Mouse (Mus musculus): Measurements from ENCODE around the gene Pde4d. TPM values are rescaled to one million over a fixed set of nuclear protein-coding genes. Genes with fewer than 3 reads are reported as not detected.
A peak's percentile ranks its signal among the peaks of the same experiment; 100 is the strongest.

The Pde4d gene
- polyA plus RNA-seq, 1 experiment from 2014 or later, result 13.0 TPM

- Histone ChIP-seq H3K36me3 (ENCODE audit: control insufficient read depth, insufficient read depth, low read length) (no peaks in the 10 kb centered on the region), H3K27me3 (ENCODE audit: control insufficient read depth, insufficient read depth, low read length) (no peaks in the 10 kb centered on the region), H3K4me2 (replicated peaks; ENCODE audit: low read depth) (no peak overlapping the region), H3K9me3 (ENCODE audit: control insufficient read depth, low read length) (no peaks in the 10 kb centered on the region), H3K4me1 (replicated peaks; ENCODE audit: control insufficient read depth, insufficient read depth) (no peaks in the 10 kb centered on the region), H3K4me3 (ENCODE audit: low read depth, low read length) (no peak overlapping the region), H3K27ac (replicated peaks) (no peak overlapping the region), H3K9ac (ENCODE audit: low read length) (no peak overlapping the region)
- TF ChIP-seq EP300 (optimal IDR thresholded peaks at IDR 0.05), result no peak
- TF ChIP-seq CTCF (IDR thresholded peaks at IDR 0.05; ENCODE audit: low read depth), result no peak
- WGBS, result 36% methylated on average over 4 of the region's 4 CpGs
- no peak for DNase-seq (ENCODE audit: low spot score)
- no peak for ATAC-seq (ENCODE audit: low FRiP score, low TSS enrichment)
These were observed 1352.5 kb downstream of the Pde4d start for GRCm38 (mm10) chr13:109802201-109802600.

DNA sequence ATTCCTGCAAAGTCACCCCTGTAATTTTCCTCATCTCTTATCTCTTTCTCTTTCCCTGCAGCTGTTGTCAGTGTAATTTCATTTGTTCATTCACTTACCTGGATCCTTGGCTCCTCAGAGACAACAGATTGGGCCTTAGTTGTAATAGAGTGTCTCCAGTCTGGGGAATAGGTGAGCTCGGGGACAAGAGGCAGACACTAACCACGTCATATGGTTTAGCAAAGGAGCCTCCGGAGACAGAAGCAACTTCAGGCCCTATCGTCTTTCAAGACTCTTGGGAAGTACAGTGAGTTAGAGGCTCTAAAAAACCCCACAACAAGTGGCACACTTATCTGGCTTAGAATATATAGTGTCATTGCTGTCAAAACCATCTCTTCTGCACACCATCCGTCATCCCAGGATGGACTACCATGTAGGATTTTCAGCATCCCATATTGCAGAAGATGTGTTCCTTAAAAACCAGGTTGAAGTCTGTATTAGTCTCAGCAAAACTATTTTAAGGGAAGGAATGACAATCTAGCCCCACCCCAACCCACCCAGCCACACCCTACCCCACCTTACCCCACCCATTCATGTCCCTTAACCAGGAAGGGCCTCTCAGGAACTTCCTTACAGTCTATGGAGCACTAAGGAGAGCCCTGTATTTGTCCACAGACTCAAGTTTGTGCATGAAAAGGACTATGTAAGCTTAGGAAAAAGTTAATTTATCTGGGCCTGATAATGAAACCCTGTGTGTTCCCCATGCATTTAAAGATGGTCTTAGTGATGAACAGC, 1356.6 kb downstream of the Pde4d start:
- H3K4me3 ChIP-seq (ENCODE audit: low read depth, low read length), result no peak overlapping the region
- no peaks in the 10 kb centered on the region for H3K36me3 ChIP-seq (ENCODE audit: control insufficient read depth, insufficient read depth, low read length)
- no peaks in the 10 kb centered on the region for H3K4me1 ChIP-seq (replicated peaks; ENCODE audit: control insufficient read depth, insufficient read depth)
- ATAC-seq (ENCODE audit: low FRiP score, low TSS enrichment), result no peak
- WGBS, result 88% methylated on average over 5 of the region's 5 CpGs
- H3K9ac ChIP-seq (ENCODE audit: low read length), result no peak overlapping the region
- TF ChIP-seq EP300 (optimal IDR thresholded peaks at IDR 0.05), result no peak
- TF ChIP-seq CTCF (IDR thresholded peaks at IDR 0.05; ENCODE audit: low read depth), result no peak
- DNase-seq (ENCODE audit: low spot score), result no peak
- H3K9me3 ChIP-seq (ENCODE audit: control insufficient read depth, low read length), result no peaks in the 10 kb centered on the region
- H3K27me3 ChIP-seq (ENCODE audit: control insufficient read depth, insufficient read depth, low read length), result no peaks in the 10 kb centered on the region
- no peak overlapping the region for H3K27ac ChIP-seq (replicated peaks)
- H3K4me2 ChIP-seq (replicated peaks; ENCODE audit: low read depth), result no peak overlapping the region

GRCm38 (mm10) chr13:109807036-109807435, 1357.3 kb downstream of the Pde4d start:
- 72% methylated on average over 2 of the region's 2 CpGs for WGBS
- Histone ChIP-seq H3K4me1 (replicated peaks; ENCODE audit: control insufficient read depth, insufficient read depth) (no peaks in the 10 kb centered on the region), H3K4me3 (ENCODE audit: low read depth, low read length) (no peak overlapping the region), H3K27me3 (ENCODE audit: control insufficient read depth, insufficient read depth, low read length) (no peaks in the 10 kb centered on the region), H3K27ac (replicated peaks) (no peak overlapping the region), H3K9ac (ENCODE audit: low read length) (no peak overlapping the region), H3K9me3 (ENCODE audit: control insufficient read depth, low read length) (no peaks in the 10 kb centered on the region), H3K4me2 (replicated peaks; ENCODE audit: low read depth) (no peak overlapping the region), H3K36me3 (ENCODE audit: control insufficient read depth, insufficient read depth, low read length) (no peaks in the 10 kb centered on the region)
- no peak for DNase-seq (ENCODE audit: low spot score)
- ATAC-seq (ENCODE audit: low FRiP score, low TSS enrichment), result no peak
- TF ChIP-seq EP300 (optimal IDR thresholded peaks at IDR 0.05) (no peak), CTCF (IDR thresholded peaks at IDR 0.05; ENCODE audit: low read depth) (no peak)

- Histone ChIP-seq H3K27ac (replicated peaks) (no peak overlapping the region), H3K4me3 (ENCODE audit: low read depth, low read length) (no peak overlapping the region)
These were observed 1357.7 kb downstream of the Pde4d start for GRCm38 (mm10) chr13:109807446-109807845.

DNA sequence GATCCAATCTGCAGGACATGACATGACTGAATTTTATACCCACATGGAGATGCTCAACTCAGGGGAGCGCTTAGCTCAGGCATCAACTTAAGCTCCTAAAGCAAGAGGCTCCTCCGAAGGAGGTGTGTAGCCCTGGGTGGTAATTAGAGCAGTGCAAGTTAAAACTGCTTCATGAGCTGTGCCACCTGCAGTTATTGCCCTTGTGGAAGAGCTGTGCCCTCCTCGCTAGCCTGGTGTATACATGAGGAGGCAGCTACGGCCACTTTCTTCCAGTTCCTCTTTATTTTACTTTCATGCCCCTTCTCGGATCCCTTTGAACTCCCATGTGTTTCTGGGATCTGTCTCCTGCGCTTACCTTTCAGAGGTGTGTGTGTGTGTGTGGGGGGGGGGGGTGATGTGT, 1358.3 kb downstream of the Pde4d start:
- H3K27ac ChIP-seq (replicated peaks), result no peak overlapping the region
- no peak for TF ChIP-seq CTCF (IDR thresholded peaks at IDR 0.05; ENCODE audit: low read depth)
- TF ChIP-seq EP300 (optimal IDR thresholded peaks at IDR 0.05), result no peak
- WGBS, result 61% methylated on average over 6 of the region's 6 CpGs

More at GRCm38 (mm10) chr13:109807446-109807845, 1357.7 kb downstream of the Pde4d start:
- DNase-seq (ENCODE audit: low spot score), result peak; percentile 39
- no peak for TF ChIP-seq CTCF (IDR thresholded peaks at IDR 0.05; ENCODE audit: low read depth)
- no peaks in the 10 kb centered on the region for H3K9me3 ChIP-seq (ENCODE audit: control insufficient read depth, low read length)
- 31% methylated on average over 3 of the region's 3 CpGs for WGBS
- H3K9ac ChIP-seq (ENCODE audit: low read length), result no peak overlapping the region
- H3K27me3 ChIP-seq (ENCODE audit: control insufficient read depth, insufficient read depth, low read length), result no peaks in the 10 kb centered on the region
- no peak overlapping the region for H3K4me2 ChIP-seq (replicated peaks; ENCODE audit: low read depth)
- no peaks in the 10 kb centered on the region for H3K36me3 ChIP-seq (ENCODE audit: control insufficient read depth, insufficient read depth, low read length)
- ATAC-seq (ENCODE audit: low FRiP score, low TSS enrichment), result peak; percentile 47; the same call in 1 of the 2 replicates
- no peaks in the 10 kb centered on the region for H3K4me1 ChIP-seq (replicated peaks; ENCODE audit: control insufficient read depth, insufficient read depth)

DNA sequence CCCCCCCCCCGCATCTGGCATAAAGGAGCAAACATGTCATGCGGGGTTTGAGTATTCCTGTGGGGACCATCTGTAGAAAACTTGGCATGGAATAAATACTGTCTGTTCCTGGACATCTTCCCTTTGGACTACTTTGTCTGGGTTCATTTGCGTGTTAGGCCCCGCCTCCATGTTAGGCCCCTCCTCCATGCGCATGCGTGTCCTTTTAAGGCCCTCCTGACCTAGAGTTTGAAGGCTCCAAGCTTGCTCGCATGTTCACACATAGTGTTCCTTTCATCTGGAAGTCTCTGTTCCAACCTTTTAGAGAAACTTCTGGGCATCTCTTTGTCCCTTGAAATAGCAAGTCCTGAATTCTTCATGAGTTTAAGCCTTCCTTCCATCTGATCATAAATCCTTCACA, 1359.2 kb downstream of the Pde4d start:
- Histone ChIP-seq H3K9ac (ENCODE audit: low read length) (no peak overlapping the region), H3K27me3 (ENCODE audit: control insufficient read depth, insufficient read depth, low read length) (no peaks in the 10 kb centered on the region), H3K27ac (replicated peaks) (no peak overlapping the region), H3K4me1 (replicated peaks; ENCODE audit: control insufficient read depth, insufficient read depth) (no peaks in the 10 kb centered on the region), H3K9me3 (ENCODE audit: control insufficient read depth, low read length) (no peaks in the 10 kb centered on the region), H3K36me3 (ENCODE audit: control insufficient read depth, insufficient read depth, low read length) (no peaks in the 10 kb centered on the region), H3K4me2 (replicated peaks; ENCODE audit: low read depth) (no peak overlapping the region), H3K4me3 (ENCODE audit: low read depth, low read length) (no peak overlapping the region)
- no peak for TF ChIP-seq EP300 (optimal IDR thresholded peaks at IDR 0.05)
- no peak for TF ChIP-seq CTCF (IDR thresholded peaks at IDR 0.05; ENCODE audit: low read depth)
- DNase-seq (ENCODE audit: low spot score), result no peak
- 83% methylated on average over 6 of the region's 7 CpGs for WGBS
- no peak for ATAC-seq (ENCODE audit: low FRiP score, low TSS enrichment)

More for the DNA sequence above, 1358.3 kb downstream of the Pde4d start:
- H3K4me3 ChIP-seq (ENCODE audit: low read depth, low read length), result no peak overlapping the region
- no peaks in the 10 kb centered on the region for H3K9me3 ChIP-seq (ENCODE audit: control insufficient read depth, low read length)
- H3K27me3 ChIP-seq (ENCODE audit: control insufficient read depth, insufficient read depth, low read length), result no peaks in the 10 kb centered on the region
- no peak overlapping the region for H3K9ac ChIP-seq (ENCODE audit: low read length)
- no peak for ATAC-seq (ENCODE audit: low FRiP score, low TSS enrichment)
- no peaks in the 10 kb centered on the region for H3K4me1 ChIP-seq (replicated peaks; ENCODE audit: control insufficient read depth, insufficient read depth)
- H3K36me3 ChIP-seq (ENCODE audit: control insufficient read depth, insufficient read depth, low read length), result no peaks in the 10 kb centered on the region
- H3K4me2 ChIP-seq (replicated peaks; ENCODE audit: low read depth), result no peak overlapping the region
- no peak for DNase-seq (ENCODE audit: low spot score)

Data from stomach, postnatal 0 days (tissue).